Mouse (Mus musculus) adrenal gland, postnatal 36 days (tissue): ENCODE data around the gene Chst3. TPM values are rescaled to one million over a fixed set of nuclear protein-coding genes. Genes with fewer than 3 reads are reported as not detected.
"Not testable (repeated sequence)": the region's sequence is repeated elsewhere in the genome, so short reads cannot be mapped to it uniquely, and the experiment has no call there.

ENCODE experiments used
- DNase-seq, 2 experiments: peaks; one replicate each; pipeline ENCODE4 v3.0.0; 2021; ENCODE audit warnings: mixed read lengths in 1 of 2
- microRNA-seq: library from miRNA; unstranded; fragments of <30 nt; microRNA quantifications from one replicate; pipeline ENCODE4 v1.2.0, GENCODE M21; 2021
- total RNA-seq, 2 experiments: library from RNA; stranded (reverse); gene quantifications; 2 replicates each; pipeline ENCODE4 v1.2.3; 2021

Gene Chst3
- total RNA-seq, 2 experiments from 2014 or later: 0.76 to 1.4 TPM

- DNase-seq: not testable (repeated sequence)
Observed at GRCm38 (mm10) chr10:60161397-60161796, 57.7 kb downstream of the Chst3 start.

GRCm38 (mm10) chr10:60158144-60158543 is 60.9 kb downstream of the Chst3 start:
- DNase-seq: no peak

- DNase-seq: peak; percentile 59 to 66
Observed at GRCm38 (mm10) chr10:60156016-60156415, 63.0 kb downstream of the Chst3 start.

GRCm38 (mm10) chr10:60151107-60151663 is 67.9 kb downstream of the Chst3 start:
- no peak for DNase-seq

GRCm38 (mm10) chr10:60148087-60148486 is 71.0 kb downstream of the Chst3 start:
- peak; percentile 85 to 86 for DNase-seq

DNA sequence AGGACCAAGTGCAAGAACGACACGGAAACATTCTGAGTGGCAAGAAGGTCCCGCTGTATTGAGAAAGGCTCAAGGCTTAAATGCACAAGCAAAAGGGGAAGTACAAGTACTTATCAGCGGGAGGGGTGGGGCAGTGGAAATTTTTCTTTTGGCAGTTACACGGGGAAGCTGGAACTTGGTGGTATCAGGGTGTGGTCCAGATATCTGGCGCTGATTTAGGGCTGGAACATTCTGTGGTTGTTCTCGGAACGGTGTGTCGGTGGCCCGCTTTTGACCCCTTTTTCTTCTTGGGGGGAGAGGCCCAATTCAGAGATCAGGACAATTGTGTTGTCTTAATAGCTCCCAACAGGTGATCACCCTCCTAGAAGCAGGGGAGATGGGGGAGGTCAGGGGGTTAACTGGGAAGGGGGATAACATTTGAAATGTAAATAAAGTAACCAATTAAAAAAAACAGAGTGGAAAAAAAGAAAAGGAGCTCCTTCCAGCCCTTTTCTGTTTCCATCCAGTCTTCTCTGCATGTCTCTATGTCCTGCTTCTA is 71.5 kb downstream of the Chst3 start:
- not testable (repeated sequence) for DNase-seq

GRCm38 (mm10) chr10:60141656-60142160 is 77.4 kb downstream of the Chst3 start:
- no peak for DNase-seq

DNA sequence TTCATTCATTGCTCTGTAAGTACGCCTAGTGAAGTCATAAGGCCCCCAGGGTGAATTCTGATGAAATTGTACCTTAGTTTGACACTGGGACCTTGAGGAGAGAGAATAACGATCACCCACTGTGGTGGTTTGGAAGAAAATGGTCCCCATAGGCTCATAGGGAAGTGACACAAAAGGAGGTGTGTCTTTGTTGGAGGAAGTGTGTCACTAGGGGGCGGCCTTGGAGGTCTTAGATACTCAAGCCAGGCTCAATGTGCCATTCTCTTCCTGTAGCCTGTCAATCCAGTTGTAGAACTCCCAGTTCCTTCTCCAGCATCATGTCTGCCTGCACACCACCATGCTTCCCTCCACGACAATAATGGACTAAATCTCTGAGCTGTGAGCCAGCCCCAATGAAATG is 78.3 kb downstream of the Chst3 start:
- no peak for DNase-seq

DNA sequence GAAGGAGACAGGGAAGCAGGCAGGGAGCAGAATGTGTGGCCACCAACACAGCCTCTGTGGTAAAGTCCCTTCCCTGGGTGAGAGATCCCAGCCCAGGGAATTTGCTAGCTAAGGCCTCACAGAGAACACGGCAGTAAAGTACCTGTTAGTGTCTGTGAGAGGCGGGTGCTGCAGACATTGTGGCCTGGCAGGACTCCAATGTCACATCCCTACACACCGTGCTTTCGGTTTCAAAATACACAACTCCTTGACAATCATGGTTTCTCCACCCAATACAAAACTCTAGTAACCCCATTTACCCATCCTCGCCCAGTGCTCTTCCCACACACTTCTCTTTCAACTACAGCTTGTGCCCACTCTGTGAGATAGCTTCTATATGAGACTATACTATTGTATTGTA is 80.4 kb downstream of the Chst3 start:
- no peak for DNase-seq

GRCm38 (mm10) chr10:60136935-60137334 is 82.1 kb downstream of the Chst3 start:
- DNase-seq: no peak

DNA sequence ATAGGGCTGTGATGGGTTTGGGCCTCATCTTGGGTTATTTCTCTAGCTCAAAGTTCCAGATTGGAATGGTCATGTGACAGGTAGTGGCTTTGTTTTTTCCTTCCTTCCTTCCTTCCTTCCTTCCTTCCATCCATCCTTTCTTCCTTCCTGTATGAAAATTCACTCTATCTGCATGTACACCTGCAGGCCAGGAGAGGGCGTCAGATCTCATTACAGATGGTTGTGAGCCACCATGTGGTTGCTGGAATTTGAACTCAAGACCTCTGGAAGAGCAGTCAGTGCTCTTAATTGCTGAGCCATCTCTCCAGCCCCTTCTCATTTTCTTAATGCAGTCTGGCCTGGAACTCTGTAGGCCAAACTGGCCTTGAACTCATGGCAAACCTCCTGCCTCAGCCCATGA is 83.0 kb downstream of the Chst3 start:
- not testable (repeated sequence) for DNase-seq

DNA sequence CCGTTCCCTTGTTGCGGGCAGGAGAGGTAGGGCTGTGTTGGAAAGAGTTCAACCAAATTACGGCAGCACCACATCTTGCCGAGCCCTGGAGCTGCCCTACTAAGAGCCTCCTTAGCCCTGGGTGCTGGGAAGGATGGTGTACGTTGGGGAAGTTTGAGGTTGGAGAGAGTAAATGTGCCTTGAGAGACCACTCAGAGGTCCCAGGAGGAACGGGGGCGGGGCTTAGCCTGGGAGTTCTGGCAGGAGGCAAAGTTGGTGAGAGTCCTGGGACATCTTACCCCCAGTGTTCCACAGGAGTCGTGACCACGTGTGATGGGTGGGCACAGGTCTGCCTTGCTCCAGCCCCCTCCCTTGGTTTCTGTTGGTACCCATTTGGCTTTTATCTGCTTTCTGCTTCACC is 84.9 kb downstream of the Chst3 start:
- no peak for DNase-seq

GRCm38 (mm10) chr10:60133501-60133900 is 85.6 kb downstream of the Chst3 start:
- no peak for DNase-seq

Small RNA genes lying within 50 kb of the gene (microRNA-seq; reads per million reads assigned to microRNA genes)
- not detected for gene Gm22117

Other genes starting within 250 kb of the Chst3 start
- 10 to 100 TPM; 27.1 to 32.8 TPM for gene Ascc1, start 216.5 kb downstream of the Chst3 start, total RNA-seq
- gene Anapc16, start 216.1 kb downstream of the Chst3 start, total RNA-seq: 10 to 100 TPM; 67.5 to 72.7 TPM
- 10 to 100 TPM; 29.0 to 34.4 TPM for gene Spock2, start 113.0 kb downstream of the Chst3 start, total RNA-seq
- 1,000 to 10,000 TPM; 1,035 to 1,192 TPM for gene Psap, start 58.4 kb upstream of the Chst3 start, total RNA-seq
- 10 to 100 TPM; 10.0 to 16.9 TPM for gene Vsir, start 127.6 kb upstream of the Chst3 start, total RNA-seq
- not detected for gene Gm17455, start 180.5 kb upstream of the Chst3 start, total RNA-seq